Mouse (Mus musculus) cerebellum, postnatal 25 days (tissue): Measurements from ENCODE around the gene Gm45713.
"Not testable (repeated sequence)": the region's sequence is repeated elsewhere in the genome, so short reads cannot be mapped to it uniquely, and the experiment has no call there.

Experiments
- DNase-seq, 2 experiments: peaks; one replicate each; pipeline ENCODE4 v3.0.0; 2021; ENCODE audit warnings: mixed read lengths in 2 of 2

The Gm45713 gene

DNA sequence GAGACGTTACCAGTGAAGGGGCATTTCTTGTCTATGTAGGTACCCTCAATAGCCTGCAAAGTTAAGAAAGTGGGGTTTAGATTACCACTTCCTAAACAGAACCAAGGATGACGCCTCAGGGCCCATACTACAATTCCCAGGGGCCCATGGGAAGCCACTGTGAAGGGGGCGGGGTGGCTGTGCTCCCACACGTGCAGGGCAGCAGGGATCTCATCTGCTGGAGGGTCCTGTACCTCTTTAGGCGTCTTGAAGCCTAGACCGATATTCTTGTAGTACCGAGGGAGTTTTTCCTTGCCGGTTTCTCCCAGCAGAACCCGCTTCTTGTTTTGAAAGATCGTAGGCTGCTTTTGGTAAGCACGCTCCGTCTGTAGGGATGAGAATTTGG lies 12.9 kb downstream of the Gm45713 start:
- no peak for DNase-seq

DNA sequence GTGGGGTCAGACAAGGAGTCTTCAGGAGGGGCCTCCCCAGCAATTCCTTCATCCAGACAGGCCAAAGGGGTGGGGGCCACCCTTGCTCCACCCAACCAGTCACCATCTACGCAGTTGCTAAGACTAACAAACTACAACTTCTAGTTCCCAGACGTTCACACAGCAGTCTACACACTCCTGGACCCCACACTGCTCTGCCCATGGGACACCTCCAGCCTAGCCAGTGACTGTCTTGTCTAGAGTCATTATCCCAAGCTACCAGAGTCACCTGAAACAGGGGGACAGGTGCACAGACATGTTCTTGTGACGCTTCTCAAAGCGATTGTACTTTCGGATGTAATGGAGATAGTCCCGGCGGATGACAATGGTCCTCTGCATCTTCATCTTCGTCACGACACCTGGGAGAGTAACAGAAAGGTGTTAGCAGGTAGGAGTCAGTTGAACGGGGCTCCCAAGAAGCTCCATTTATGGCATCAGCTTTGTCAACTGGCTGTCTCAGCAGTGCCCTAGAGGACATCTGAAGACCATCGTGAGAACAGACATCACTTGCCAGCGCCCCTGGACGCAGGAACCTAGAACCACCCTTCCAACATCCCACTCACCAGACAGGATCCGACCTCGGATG lies 13.4 kb downstream of the Gm45713 start:
- DNase-seq: no peak

DNA sequence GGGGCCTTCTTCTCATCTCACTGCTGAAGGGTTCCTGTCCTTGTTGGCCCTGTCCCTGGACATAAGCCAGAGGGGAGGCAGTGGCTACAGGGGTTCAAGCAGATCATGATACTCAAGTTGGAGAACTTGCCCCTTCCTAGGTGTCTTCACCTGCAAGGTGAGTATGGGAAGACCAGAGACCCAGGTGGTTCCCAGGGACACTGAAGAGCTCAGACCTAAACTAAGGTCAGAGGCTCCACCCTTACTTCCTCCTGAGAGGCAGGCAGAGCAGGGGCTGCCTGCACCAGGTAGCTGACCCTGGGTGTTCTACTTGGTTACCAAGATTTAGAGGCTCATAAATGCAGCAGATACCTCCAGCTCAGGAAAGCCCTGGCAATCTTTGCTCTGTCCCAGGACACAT lies 14.1 kb downstream of the Gm45713 start:
- no peak for DNase-seq

- peak in 1 of 2 experiments; percentile 37 for DNase-seq
Measured at GRCm38 (mm10) chr7:45121404-45121803, 14.6 kb downstream of the Gm45713 start.

DNA sequence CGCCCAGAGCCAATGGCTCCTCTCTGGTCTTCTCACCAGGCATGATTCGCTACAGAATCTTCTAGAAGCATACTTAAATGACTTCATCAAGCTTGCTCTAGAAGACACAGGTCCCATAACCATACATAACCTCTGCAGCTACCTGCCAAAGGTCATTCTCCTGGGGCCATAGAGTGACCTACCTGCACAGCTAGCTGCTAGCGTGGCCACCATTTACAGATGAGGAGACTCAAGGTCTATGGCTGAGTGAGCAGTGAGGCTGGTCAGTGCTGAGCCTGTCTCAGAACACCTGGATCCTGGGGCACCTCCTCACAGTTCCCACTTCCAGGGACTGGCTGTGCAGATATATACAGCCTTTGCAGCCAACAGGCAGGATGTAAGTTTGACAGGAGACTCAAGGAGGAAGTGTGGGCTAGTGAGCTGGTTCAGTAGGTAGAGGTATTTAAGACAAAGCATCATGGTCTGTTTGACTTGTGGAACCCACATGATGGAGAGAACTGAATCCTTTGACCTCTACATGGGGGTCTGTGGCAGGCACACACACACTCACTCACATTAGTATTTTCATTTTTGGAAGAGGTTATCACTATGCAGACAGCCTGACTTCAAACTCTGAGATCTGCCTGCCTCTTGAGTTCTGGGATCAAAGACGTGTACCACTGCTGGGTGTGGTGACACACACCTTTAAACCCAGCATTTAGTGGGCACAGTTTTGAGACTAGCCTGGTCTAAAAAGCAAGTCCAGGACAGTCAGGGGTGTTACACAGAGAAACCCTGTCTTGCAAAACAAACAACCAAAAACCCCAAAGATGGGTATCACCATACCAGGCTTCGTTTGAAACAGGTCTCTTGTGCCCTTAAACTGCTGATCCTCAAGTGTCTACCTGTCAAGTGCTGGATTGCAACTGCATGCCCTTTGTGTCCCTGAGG lies 16.0 kb downstream of the Gm45713 start:
- no peak for DNase-seq

DNA sequence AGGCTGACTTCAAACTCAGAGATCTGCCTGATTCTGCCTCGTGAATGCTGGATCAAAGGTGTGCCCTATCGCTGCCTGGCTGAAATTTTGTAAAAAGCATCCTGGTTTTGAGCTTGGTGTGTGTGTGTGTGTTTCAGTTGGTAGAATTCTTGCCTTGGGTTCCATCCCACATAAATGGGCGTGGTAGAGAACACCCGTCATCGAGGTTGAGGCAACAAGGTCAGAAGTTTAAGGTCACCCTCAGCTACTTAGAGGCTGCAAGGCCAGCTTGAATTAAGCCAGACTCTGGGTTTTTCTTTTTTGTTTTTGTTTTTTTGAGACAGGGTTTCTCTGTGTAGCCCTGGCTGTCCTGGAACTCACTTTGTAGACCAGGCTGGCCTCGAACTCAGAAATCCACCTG lies 17.7 kb downstream of the Gm45713 start:
- DNase-seq: no peak

DNA sequence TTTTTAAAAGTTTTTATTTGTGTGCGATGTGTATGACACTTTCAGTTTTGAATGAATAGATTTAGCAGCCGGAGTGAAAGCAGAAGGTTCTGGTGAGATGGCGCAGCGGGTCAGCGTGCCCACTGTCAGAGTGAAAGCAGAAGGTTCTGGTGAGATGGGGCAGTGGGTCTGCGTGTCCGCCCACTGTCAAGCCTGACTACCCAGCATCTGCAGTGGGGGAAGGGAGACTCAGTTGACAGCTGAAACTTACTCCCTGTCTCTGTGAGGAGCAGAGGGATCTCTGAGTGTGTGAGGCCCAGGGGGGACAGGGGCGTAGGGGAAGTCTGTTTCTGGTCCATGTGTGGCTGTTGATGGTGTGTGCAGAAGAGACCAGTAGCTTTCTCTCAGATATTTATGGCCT lies 18.5 kb downstream of the Gm45713 start:
- DNase-seq: no peak

DNA sequence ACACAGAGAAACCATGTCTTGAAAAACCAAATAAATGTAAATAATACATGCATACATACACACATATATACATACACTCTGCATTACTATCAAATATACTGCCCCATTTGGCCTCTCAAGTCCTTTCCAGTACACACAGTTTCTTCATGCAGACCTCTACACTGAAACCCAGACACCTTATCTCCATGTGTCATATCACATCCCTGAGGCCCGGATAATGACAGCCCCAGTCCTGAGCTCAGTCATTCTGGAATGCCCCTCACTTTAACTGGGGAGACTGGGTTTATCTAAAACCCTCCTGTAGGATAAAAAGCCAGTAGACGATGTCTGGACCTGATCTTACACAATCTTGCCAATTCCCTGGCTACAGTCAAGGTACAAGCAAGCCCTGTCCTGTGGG lies 22.6 kb downstream of the Gm45713 start:
- DNase-seq: no peak

- DNase-seq: no peak
Measured at GRCm38 (mm10) chr7:45112529-45112928, 23.5 kb downstream of the Gm45713 start.

- DNase-seq: no peak
Measured at GRCm38 (mm10) chr7:45111940-45112339, 24.1 kb downstream of the Gm45713 start.

- not testable (repeated sequence) for DNase-seq
Measured at GRCm38 (mm10) chr7:45110089-45110488, 25.9 kb downstream of the Gm45713 start.

DNA sequence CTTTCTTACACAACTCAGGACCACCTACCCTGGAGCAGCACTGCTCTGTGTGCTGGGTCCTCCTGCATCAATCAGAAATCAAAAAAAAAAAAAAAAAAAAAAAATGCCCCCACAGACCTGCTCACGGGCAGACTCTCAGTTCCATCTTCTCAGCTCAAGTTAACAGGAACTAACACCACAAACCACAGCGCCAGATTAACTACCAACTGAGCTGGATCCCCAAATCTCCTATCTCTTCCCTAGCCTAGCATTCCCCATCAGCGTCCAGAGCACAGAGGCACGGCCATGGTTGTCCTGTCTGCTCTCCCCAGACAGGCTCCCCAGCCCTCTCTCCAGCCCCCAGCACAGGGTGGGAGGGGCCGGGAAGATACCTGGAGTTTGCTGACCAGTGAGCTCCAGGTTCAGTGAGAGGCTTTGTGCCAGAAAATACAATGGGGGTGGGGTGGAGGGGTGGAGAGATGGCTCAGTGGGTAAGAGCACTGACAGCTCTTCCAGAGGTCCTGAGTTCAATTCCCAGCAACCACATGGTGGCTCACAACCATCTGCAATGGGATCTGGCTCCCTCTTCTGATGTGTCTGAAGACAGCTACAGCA lies 28.9 kb downstream of the Gm45713 start:
- no peak for DNase-seq

- no peak for DNase-seq
Measured at GRCm38 (mm10) chr7:45106441-45106840, 29.6 kb downstream of the Gm45713 start.

DNA sequence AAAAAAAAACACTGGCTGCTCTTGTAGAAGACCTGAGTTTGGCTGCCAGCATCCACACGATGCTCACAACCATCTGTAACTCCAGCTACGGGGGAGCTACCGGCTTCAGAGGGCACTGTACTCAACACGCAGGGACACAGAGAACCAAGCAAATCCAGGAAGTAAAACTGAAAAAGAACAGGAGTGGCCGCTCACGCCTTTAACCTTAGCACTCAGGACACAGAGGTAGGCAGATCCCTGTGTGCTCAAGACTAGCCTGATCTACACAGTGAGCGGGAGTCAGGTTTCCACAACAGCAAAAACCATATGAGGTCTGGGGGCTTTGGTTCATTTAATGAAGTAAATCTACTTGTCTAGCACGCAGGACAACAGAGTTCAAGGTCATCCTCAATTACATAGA lies 30.5 kb downstream of the Gm45713 start:
- DNase-seq: no peak

DNA sequence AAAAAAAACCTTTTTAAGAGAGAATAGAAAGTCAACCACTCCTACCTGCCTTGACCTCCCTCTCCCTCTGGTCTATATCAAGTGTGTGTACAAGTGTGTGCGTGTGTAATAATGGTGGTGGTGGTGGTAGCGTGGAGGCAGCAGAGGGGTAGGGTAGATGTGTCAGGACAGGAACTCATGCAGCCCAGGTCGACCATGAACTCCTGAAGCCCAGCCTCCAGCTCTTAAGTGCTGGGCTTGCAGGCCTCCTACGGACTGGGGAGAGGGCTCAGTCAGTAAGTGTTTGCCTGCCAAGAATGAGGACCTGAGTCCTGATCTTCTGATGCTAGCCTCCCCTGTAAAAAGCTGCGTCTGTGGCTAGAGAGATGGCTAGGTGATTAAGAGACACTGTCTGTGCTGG lies 31.1 kb downstream of the Gm45713 start:
- no peak for DNase-seq

GRCm38 (mm10) chr7:45103652-45104180 lies 32.3 kb downstream of the Gm45713 start, which contains the start of gene Fcgrt:
TSS of gene Fcgrt (minus strand) at chr7:45103851.
- peak; percentile 48 to 62 for DNase-seq

GRCm38 (mm10) chr7:45102940-45103585 lies 33.0 kb downstream of the Gm45713 start:
- DNase-seq: no peak

- no peak for DNase-seq
Measured at GRCm38 (mm10) chr7:45102441-45102840, 33.6 kb downstream of the Gm45713 start.

DNA sequence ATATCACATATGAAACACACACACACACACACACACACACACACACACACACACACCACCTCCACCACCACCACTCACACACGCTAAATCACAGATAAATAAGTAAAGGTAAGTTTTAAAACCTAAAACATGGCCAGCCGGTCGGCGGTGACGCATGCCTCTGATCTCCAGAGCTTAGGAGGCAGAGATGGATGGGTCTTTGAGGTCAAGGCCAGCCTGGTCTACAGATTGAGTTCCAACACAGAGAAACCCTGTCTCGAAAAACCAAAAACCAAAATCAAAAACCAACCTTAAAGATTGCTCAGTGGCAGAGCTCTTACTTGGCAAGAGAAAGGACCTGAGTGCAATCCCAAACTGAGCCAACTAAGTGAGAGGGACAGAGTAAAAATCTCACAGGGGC lies 36.0 kb downstream of the Gm45713 start:
- no peak for DNase-seq

GRCm38 (mm10) chr7:45098541-45099240 lies 37.3 kb downstream of the Gm45713 start:
- DNase-seq: no peak

DNA sequence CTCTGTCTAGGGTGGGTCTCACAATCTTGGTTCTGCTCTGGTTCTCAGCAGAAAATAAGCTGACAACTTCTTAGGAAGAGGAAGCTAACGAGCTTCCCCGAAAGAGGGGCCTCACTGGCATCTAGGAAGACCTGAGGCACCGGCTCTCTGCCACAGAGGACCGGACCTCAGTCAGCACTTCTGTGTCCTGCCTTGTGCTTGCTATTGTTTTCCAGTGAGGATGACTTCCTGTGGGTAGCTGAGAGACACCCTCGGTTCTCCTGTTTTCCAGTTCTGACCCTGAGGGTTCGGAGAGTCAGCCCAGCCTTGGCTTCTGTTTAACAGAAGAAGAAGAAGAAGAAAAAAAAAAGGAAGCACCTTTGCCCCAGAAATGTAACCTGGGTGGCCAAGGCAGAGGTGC lies 38.6 kb downstream of the Gm45713 start:
- no peak for DNase-seq

DNA sequence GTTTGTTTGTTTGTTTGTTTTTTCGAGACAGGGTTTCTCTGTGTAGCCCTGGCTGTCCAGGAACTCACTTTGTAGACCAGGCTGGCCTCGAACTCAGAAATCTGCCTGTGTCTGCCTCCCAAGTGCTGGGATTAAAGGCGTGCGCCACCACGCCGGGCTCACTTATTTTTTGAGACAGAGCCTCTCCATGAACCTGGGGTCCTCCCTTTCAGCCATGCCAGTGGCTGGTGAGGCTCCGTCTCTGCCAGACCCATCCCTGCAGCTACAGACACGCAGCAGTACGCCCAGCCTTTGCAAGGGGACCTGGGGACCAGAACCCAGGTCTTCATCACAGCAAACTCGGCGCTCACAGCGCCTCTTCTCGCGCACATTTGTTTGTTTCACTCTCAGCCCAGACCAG lies 40.1 kb downstream of the Gm45713 start:
- not testable (repeated sequence) for DNase-seq
